Mouse (Mus musculus): ENCODE measurements at regions not wholly inside any gene's neighbourhood (a gene's known extent, or its start where the extent isn't known, plus 50 kb on each side); places are given as distances from the start of the nearest gene placed in this dataset.

DNA sequence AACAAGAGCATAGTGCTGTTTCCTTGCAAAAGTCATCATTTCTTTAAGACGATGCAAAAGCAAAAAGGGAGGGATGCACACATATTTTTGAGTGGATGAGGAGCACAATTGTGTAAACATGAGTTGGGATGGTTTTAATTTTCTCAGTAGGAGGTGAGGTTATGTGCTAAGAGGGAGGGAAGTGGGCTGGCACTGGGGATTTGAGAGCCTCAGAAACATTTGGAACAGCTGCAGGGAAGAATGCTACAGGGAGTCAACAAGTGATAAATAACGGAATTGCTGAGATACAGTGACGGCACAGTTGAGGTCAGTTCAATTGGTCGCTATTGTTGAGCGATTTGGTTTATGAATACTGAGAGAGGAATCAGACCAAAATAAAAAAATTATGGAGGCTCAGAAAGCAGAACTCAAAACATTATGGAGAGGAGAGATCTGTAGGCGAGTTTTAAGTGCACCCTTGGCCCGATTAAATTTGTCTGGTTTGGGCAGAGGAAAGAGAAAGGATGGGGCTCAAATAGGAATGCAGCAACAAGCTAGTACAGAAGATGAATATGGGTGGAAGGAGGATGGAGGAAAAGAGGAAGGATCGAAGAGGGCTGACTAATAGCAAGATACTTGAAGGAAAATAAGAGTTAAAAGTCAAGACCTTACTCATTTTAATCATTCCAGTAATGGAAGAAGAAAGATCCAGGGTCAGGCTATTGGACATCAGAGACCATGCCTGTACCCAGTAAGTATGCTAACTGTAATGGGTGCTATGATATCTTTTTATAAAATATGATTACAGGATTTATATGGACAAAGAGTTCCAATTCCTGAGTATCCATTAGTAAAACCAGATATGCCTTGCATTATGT is 259.0 kb downstream of the Trim52 start:
- DNase-seq (ENCODE audit: extremely low spot score, low read depth, low spot score), result no peak

DNA sequence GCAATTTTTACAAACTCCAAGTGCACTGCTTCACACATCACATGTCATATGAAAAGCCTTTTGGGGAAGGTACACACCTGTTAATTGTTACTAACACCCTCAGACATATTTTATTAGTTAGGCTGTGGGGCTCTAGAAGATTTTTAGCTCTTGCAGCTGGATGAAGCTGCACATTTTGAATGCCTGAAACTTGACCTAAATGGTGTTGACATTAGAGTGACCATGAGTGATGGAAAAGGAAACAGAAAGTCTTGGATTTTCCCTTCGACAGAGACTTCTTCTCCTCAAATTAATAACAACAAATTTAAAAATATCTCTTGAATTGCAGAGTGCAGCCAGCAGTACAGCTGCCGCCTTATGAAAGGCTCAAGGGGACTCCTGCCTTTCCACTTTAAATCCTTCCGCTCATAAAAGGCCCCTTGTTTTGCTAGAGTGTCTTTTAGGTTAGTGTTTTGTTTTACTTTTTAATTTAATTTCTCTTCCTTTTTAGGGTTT is 259.7 kb downstream of the Trim52 start:
- DNase-seq (ENCODE audit: extremely low spot score, low read depth, low spot score), result peak; percentile 88

GRCm38 (mm10) chr14:106373451-106373850 is 267.5 kb downstream of the Trim52 start:
- DNase-seq (ENCODE audit: extremely low spot score, low read depth, low spot score), result no peak

DNA sequence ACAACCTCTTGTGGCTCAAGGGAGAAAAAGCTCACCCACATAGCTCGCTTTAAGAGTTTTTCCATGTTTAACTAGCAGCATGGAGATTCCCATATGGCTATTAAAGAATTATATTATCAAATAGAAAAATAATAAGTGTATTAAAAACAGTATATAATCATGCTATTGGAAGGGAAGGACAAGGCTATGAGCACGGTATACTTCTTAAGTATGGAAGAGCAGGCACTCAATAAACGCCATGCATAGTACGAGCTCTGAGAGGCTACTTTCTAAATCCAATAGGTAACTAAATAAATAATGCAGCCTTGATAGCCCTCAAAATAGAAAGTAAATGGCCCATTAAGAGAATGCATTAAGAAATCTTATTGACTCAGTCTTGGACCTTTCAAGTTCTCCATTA is 273.6 kb downstream of the Trim52 start:
- DNase-seq (ENCODE audit: extremely low spot score, low read depth, low spot score), result no peak

- no peak for DNase-seq (ENCODE audit: extremely low spot score, low read depth, low spot score)
Observed at GRCm38 (mm10) chr14:106387671-106388070, 281.7 kb downstream of the Trim52 start.

DNA sequence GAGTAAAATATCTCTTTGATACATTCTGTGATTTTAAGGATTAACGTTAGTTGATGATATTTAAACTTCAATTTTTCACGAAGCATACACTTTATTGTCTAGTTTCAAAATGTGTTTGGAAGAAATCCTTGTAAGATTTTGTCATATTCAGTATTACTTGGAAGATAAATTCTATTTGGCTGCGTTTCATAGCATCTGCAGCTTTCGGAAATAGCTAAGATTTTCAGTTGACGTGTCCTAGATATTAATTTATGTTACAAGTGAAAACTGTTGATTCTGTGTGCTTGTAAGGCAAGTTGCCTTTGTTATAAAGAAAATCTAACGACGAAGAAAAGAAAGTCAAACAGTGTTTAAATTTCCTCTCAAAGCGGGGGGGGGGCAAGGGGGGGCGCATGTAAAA is 284.5 kb downstream of the Trim52 start:
- no peak for DNase-seq (ENCODE audit: extremely low spot score, low read depth, low spot score)

- DNase-seq (ENCODE audit: extremely low spot score, low read depth, low spot score), result no peak
Observed at GRCm38 (mm10) chr14:106393978-106394377, 288.0 kb downstream of the Trim52 start.

DNA sequence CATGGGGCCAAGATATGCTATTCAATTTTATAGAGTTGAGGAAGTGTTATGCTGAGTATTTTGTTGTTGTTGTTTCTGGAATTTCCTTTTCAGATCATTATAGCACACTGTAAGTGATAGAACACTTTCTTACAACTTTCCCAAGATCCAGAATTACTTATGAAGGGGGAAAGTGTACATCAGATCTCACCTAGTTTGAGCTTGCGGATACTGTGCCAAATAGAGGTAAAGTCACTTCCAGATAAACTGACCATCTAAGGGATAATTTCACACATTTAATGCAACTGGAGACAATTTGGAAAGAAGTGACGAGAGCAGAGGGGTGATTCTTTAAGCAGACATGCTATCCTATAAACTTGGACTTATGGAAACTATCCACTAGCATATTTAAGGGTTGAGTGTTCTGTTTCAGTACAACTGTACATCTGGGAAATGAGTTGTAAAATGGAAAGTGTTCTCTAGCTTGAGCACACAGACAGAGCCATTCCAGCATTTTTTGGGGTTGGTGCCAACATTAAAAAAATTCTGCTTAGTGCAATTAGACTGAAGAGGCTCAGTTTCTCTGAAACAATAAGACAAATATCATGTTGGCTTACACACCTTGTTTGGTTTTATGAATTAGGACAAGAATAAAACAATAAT is 307.0 kb downstream of the Trim52 start:
- DNase-seq (ENCODE audit: extremely low spot score, low read depth, low spot score), result no peak

DNA sequence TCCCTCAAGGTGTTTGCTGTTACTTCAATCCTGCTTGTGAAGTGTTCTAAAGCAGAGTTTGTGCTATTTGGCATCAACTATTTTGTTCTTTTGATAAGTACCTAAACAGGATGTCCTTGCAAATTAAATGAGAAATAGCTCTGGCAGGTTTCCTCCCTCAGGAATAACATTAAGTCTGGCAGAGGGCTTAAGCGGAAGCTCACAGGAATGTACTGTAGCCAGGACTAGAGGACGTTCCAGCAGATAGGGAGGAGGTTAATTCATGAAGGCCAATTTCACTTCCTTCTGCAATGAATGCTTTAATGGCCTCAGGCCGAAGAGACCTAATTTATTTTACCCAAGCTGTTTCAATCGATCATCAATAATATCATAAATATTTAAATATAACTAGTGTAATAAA is 318.7 kb downstream of the Trim52 start:
- no peak for DNase-seq (ENCODE audit: extremely low spot score, low read depth, low spot score)

DNA sequence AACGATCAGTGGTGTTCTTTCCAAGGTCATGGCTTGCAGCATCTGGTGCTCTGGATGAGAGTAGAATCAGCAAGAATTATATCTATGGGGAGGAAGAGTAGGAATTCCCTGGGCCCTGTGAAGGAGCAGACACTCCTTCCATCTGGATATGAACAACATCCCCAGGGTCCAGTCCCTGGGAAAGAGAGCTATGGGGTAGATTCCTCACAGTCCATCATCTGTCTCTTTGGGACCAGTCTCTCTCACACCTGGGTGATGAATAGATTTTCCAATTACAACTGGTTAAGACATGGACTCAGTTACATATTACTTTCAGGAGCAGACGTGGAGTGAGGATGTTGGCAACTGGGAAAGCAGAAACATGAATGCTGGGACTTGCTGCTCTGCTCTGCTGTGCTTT is 322.6 kb downstream of the Trim52 start:
- no peak for DNase-seq (ENCODE audit: extremely low spot score, low read depth, low spot score)

DNA sequence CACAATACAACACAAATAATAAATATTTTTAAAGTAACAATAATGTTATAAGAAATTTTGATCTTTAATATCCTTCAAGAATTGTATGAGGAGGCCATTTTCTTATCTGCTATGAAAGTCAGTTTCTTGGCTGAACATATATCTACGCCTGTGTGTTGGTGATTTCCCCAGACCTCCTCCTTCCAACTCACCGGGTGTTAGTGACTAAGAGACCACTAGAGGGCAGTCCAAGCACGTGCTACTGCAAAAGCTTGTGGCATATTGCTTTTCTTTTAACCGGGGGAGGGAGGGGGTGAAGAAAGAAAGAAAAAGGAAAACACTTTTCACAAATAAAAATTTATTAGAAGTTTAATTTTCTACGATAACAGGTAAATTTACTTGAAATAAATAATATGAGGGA is 333.3 kb downstream of the Trim52 start:
- peak; percentile 50 for DNase-seq (ENCODE audit: extremely low spot score, low read depth, low spot score)

GRCm38 (mm10) chr14:106489074-106489473 is 383.1 kb downstream of the Trim52 start:
- DNase-seq (ENCODE audit: extremely low spot score, low read depth, low spot score), result no peak

DNA sequence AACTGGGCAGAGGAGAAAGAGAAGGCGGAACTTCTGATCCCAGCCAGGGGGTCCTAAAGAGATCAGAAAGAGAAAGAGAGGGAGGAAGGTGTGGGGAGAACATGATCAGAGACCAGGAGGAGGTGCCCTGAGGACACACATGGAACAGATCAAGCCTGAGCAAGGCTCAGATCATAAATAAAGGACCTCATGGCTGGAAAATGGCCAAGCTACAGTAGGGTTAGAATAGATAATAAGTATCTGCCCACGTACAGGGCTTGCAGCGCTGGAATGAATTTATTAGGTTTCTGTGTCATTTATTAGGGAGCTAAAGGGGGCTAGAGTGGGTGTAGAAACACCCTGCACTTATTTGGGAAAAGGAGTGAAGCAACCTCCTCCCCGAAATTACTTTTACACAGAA is 385.4 kb downstream of the Trim52 start:
- no peak for DNase-seq (ENCODE audit: extremely low spot score, low read depth, low spot score)

- no peak for DNase-seq (ENCODE audit: extremely low spot score, low read depth, low spot score)
Observed at GRCm38 (mm10) chr14:106500344-106501135, 394.5 kb downstream of the Trim52 start.

GRCm38 (mm10) chr14:106506921-106507320 is 400.9 kb downstream of the Trim52 start:
- DNase-seq (ENCODE audit: extremely low spot score, low read depth, low spot score), result no peak

DNA sequence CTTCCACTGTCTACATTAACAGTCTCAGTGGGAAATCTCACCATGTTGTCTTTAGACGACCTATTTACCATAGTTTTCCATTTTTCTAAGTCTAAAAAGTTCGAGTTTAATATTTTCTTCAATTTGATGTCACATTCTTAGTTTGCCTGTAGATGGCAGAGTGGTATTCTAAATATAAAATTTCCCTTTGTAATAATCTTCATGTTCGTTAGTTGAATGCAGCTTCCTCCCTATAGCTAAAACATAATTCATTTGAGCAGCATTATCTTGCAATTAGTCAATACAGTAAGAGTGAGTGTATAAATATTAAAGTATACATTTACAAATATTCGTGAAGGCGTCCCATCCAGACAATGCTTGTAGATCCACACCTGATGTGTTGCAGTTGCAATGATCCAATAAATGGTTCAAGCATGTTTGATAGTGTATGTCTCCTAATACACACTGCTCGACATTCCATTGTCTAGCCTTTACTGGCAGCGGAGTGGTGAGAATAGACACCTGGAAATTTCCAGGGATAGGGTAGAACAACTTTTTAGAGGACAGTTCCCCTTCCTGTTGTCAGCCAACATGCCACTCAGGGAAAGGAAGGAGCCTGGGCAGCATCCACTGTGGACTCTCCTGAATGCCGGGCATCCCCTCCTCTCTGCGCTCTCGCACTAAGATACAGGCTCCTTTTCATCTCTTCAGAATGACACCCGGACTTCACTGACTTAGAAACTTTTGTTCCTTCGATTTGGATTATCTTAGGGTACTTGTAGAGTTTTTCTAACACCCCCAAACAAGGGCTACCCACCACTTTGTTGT is 412.8 kb downstream of the Trim52 start:
- no peak for DNase-seq (ENCODE audit: extremely low spot score, low read depth, low spot score)

GRCm38 (mm10) chr14:106520808-106521207 is 414.8 kb downstream of the Trim52 start:
- no peak for DNase-seq (ENCODE audit: extremely low spot score, low read depth, low spot score)

- no peak for DNase-seq (ENCODE audit: extremely low spot score, low read depth, low spot score)
Observed at GRCm38 (mm10) chr14:106550150-106550549, 444.2 kb downstream of the Trim52 start.

- DNase-seq (ENCODE audit: extremely low spot score, low read depth, low spot score), result no peak
Observed at GRCm38 (mm10) chr14:106579281-106579680, 473.3 kb downstream of the Trim52 start.

DNA sequence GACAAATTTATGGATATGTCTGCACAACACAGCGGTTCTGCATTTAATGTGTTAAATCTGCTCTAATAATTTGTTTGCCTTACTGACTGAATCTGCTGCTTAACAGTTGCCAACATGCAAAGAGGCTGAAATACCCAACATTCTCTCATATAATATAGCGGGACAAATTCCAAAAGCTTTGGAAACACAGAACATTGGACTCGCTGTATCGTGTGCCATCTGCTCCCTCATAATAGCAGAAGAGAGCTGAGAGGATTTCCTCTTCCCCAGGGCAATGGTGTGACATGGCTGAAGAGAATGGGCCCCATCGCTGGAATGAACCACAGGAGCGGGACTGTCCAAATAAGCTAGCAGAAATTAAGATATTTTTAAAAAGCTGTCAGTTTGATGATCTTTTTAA is 475.9 kb downstream of the Trim52 start:
- DNase-seq (ENCODE audit: extremely low spot score, low read depth, low spot score), result no peak

DNA sequence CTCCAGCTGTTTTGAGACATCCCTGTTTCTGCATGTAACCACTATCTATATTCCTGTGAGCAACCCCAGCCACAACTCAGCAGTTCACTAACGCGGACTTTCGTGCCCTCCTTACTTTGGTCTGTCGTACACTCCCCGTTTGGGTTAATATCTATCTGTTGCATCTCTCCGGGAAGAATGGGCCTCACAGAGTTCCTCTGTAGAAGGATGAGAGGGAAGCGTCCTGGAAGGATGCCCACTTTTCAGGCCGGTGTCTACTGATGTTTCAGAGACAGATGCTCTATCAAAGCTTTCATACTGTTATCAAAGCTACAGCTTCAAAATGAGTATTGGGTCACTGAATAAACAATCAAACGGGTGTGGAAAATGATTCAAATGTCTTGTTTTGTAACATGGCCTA is 487.4 kb downstream of the Trim52 start:
- DNase-seq (ENCODE audit: extremely low spot score, low read depth, low spot score), result no peak
